Mouse (Mus musculus): ENCODE results near the gene Pkdrej. TPM values are rescaled to one million over a fixed set of nuclear protein-coding genes. Genes with fewer than 3 reads are reported as not detected.
A peak's percentile ranks its signal among the peaks of the same experiment; 100 is the strongest.
"Not testable (repeated sequence)": the region's sequence is repeated elsewhere in the genome, so short reads cannot be mapped to it uniquely, and the experiment has no call there.

Pkdrej gene
- under 1 TPM; 0.11 to 0.28 TPM for total RNA-seq (2021)
- long read RNA-seq, experiment 1, full-length matches to known transcripts, result 1 of 1 reads
- long read RNA-seq, experiment 1, partial matches to known transcripts, result 0 of 1 reads
- long read RNA-seq, experiment 1, other reads (novel, unspliced or antisense), result 0 of 1 reads
- long read RNA-seq, experiment 2, result 0 reads

GRCm38 (mm10) chr15:85821203-85822010, at the start of gene Pkdrej:
TSS of gene Pkdrej (minus strand) at chr15:85821734.
- peak; percentile 42 for DNase-seq

DNA sequence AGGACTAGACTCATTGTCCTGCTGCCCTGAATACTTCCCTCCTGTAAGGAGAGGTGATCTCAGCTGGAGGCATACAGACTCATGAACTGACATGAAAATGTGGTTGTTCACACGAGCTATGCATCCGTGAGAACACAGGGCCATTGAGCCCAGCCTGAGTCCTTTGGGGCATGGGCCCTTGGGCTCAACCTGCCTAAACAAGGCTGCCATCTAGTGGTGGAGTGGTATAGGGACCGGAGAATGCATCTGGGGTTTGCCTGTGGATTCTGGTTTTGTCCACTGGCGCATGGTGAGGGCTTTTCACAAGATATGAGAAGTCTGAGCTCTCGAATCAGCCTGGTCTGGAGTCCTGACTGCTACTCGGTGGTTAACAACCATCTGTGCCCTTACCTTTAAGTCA, 46.2 kb upstream of the Pkdrej start:
- DNase-seq, result peak; percentile 36

GRCm38 (mm10) chr15:85865913-85866312, 44.4 kb upstream of the Pkdrej start:
- DNase-seq, result not testable (repeated sequence)

GRCm38 (mm10) chr15:85859490-85860031, 38.0 kb upstream of the Pkdrej start, which contains the start of gene Gtse1:
TSS of gene Gtse1 (plus strand) at chr15:85859745.
- peak; percentile 92 for DNase-seq

DNA sequence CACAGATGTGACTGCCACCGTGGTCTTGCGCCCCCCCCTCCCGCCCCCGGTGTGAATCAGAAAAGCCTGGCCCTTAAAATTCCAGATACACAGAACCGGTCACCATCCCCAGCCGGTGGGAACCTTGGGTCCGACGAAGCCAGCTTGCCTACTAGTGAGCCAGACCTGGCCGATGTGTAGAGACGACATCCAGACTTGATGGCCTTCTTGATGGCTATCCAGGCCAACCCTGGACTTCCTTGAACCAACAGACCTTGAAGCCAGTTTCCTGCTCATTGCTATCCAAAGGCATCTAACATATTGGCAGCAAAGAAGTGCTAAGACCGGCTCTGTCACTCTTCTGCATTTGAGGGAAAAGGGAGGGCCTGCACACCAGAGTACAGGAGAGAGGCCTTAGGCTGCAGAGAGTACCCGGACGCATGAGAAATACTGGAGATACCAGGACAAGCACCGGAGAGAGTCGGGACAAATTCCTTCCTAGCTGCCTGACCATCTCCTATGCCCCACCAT, 37.5 kb upstream of the Pkdrej start:
- no peak for DNase-seq

DNA sequence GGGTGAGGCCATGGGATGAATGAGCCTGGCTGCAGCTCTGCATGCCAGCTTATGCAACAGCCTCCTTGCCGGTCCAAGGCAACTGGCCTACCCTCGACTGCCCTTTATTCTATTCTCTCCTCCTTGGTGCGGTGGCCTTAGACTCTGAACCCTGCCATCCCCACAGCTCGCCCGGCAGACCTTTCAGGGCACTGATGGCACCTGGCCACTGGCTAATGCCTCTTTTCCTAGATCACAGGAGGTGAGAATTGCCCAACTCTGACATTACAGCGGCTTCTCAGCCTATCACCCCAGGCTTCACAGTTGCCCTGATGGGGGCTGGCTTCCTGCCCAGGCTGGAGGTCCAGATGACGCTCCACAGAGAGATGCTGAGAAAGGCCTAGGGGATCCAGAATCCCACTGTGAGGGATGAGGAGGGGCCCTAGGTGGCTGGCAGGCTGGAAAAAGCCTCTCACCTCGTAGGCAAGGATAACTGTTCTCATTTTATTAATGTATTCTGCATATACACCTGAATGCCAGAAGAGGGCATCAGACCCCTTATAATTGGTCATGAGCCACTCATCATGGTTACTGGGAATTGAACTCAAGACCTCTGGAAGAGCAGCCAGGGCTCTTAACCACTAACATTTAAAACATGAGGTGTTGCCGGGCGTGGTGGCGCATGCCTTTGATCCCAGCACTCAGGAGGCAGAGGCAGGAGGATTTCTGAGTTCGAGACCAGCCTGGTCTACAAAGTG, 30.3 kb upstream of the Pkdrej start:
- DNase-seq, result no peak

DNA sequence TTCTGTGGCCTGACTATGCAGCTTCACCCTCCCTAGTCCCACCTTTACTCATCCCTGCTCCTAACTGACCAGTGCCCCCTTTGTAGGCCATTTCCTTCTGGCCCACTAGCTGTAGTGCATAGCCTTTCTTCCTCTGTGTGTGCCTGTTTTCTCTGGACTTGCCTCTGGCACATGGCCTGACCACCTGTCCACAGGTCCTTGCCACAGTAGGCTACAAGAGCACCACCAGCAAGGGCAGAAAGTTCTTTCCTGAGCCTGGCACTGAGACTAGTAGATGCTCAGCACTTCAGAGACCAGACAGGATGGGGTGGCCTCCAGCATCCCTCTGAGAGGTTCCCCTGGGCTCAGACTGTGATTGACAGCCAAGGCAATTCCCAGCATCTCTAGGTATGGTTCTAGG, 23.5 kb upstream of the Pkdrej start:
- no peak for DNase-seq

DNA sequence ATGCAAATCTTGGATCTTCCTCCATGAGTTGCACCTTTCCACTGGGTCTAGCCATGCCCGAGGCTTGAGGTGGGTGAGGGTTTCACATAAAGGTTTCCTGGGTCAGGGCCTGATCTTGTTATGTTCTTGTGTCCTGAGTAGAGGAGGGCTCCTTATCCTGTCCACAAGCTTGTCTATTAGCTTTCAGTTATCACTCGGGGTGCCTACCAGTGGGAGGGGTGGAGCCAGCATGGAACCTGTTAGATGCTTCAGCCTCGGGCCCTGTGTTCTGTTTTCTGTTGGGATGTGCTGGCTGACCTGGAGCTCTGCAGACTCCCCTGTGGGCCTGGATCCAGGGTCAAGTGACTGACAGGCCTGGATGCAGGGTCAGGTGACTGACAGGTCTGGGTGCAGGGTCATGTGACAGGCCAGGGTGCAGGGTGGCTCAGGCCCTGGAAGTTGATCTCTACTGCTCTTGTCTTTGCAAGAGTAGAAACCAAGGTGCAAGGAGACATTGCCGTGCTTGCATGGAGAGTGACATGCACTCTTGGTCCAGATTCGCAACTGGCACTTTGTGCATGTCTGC, 20.3 kb upstream of the Pkdrej start:
- no peak for DNase-seq

DNA sequence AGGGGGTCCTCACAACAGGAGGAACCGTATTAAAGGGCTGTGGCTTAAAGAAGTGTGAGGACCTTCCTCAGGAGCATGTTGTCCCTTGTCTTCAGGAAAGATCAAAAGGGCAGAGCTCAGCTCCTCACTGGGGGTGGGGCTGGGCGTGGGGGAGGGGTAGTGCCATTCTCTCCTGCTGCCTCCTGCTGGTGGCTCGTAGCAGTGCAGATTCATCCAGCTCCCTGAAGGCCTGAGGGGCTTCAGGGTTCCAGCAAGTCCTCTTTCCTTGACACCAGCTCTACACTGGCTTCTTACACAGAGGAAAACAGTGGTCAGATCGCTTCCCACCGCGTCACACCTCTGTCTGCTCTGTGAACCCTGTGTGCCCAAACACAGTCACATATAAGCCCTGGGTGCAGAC, 19.4 kb upstream of the Pkdrej start:
- no peak for DNase-seq

GRCm38 (mm10) chr15:85836887-85837286, 15.4 kb upstream of the Pkdrej start:
- DNase-seq, result no peak

DNA sequence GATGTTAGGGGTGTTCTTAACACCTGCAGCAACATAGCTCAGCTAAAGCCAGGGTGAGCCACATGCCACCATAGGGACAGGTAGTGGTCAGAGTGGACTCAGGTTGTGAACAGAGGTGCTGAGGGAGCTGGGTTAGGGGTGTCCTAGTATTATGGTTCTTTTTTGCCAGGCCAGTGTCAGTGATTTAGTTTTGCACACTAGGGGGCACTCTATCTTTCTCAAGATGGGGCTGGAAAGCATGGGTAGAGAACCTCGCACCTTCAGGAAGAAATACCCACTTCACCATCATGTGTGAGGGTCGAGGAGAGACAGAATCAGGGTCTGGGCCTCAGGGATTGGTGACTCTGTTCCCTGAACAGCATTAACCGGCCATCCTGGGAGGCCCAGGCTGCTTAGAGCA, 13.8 kb upstream of the Pkdrej start:
- no peak for DNase-seq

GRCm38 (mm10) chr15:85832599-85832998, 11.1 kb upstream of the Pkdrej start:
- no peak for DNase-seq

GRCm38 (mm10) chr15:85831954-85832590, 10.5 kb upstream of the Pkdrej start, which contains the start of gene Ttc38:
TSS of gene Ttc38 (plus strand) at chr15:85832306.
- peak; percentile 79 for DNase-seq

DNA sequence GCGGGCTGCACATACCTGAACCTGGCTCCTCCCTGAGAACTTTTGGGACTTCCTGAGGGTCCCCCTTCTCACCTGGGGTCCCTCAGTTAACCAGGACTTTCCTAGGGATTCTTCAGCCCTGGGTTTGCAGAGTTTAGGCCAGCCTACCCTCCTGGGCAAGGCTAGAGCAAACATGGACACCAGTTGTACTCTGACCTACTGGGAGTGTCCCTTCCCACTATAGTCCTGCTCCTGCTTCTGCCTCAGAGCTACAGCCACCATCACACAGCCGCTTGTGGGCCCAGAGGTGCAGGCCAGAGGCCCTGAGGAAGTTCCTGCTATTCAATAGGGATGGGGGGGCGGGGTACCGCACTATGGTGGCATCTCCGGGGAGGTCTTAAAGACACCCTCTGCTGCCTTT, 7.9 kb upstream of the Pkdrej start:
- no peak for DNase-seq

DNA sequence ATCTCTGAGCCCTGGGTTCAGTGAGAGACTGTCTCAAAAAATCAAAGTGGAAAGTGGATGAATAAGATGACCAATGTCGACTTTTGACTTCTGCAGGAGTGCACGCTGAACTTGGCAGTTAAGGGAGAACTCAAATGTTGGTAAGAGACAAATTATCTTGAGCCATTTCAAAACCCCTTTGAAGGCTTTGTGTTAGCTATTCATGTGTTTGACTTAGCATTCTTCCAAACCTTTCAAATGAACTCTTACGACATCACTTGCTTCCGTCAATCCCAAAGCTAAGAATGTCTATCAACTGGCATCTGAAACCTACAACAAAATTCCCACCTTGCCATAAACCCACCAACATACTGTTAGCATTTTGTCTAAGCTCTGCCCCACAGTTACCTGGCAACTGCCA, 6.5 kb upstream of the Pkdrej start:
- no peak for DNase-seq

- no peak for DNase-seq
Observed at GRCm38 (mm10) chr15:85826676-85827075, 5.1 kb upstream of the Pkdrej start.

DNA sequence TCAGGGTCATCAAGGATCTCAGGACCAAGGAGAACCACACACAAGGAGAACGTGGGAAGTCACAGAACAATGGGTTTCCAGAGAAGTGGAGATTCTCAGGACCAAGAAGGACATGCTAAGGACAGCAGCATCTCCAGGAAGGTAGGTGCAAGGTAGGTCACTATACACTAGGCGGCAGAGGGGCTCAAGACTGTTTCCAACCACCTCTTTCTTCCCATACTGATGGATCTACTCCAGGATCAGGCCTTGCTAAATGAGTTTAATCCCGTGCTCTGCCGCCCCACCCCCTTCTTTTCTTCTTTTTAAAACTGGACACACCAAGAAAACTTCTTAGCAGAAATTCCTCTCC, 451 bp upstream of the Pkdrej start:
- no peak for DNase-seq

GRCm38 (mm10) chr15:85813428-85813827, 8.1 kb downstream of the Pkdrej start:
- no peak for DNase-seq

- peak; percentile 97 for DNase-seq
Observed at GRCm38 (mm10) chr15:85811535-85812277, 9.8 kb downstream of the Pkdrej start, which contains the start of gene Cdpf1. TSS of gene Cdpf1 (minus strand) at chr15:85811697.

GRCm38 (mm10) chr15:85810806-85811521, 10.6 kb downstream of the Pkdrej start:
- peak; percentile 82 for DNase-seq

Data from gastrocnemius, postnatal 25 days (tissue).